Mouse (Mus musculus) neutrophil, adult 65 days (primary cell): Measurements from ENCODE around the gene Tsga10ip. TPM values are rescaled to one million over a fixed set of nuclear protein-coding genes. Genes with fewer than 3 reads are reported as not detected.

Experiments
- total RNA-seq: library from RNA; stranded (reverse); gene quantifications from 2 replicates; pipeline ENCODE4 v1.2.4, GENCODE M21; 2023

Tsga10ip gene
- total RNA-seq: 0.95 TPM in 1 of 2 replicates, not detected in the other

DNA sequence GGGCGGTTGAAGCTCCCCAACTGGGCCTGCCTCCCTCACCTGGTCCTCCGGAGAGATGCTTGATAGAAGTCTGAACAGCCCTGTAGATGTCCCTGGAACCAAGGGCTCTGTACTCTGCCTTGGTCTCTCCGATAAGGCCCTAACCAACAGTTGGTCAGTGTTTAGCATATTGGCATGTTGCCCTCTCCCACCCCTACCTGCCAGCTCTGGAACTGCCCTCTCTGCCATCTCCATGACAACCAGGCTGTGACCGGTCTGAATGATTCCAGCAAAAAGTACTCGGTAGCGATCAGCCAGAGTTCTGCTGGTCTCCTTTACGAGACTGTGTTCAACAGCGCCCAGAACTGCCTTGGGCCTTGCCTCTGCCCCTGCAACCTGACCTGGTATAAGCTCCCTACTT is at the start of gene Tsga10ip:
Gene Tsga10ip (minus strand): TSS at position 234 of the 400 bp plus-strand sequence.

GRCm38 (mm10) chr19:5447515-5448353 is 45.4 kb upstream of the Tsga10ip start, which contains the start of gene Fosl1:
Fosl1 (plus strand) TSS chr19:5447547.

GRCm38 (mm10) chr19:5424782-5425741 is 22.7 kb upstream of the Tsga10ip start, which contains the start of the genes Drap1 and AI837181:
Drap1 (minus strand) TSS chr19:5424979.
AI837181 (plus strand) TSS chr19:5425144.

DNA sequence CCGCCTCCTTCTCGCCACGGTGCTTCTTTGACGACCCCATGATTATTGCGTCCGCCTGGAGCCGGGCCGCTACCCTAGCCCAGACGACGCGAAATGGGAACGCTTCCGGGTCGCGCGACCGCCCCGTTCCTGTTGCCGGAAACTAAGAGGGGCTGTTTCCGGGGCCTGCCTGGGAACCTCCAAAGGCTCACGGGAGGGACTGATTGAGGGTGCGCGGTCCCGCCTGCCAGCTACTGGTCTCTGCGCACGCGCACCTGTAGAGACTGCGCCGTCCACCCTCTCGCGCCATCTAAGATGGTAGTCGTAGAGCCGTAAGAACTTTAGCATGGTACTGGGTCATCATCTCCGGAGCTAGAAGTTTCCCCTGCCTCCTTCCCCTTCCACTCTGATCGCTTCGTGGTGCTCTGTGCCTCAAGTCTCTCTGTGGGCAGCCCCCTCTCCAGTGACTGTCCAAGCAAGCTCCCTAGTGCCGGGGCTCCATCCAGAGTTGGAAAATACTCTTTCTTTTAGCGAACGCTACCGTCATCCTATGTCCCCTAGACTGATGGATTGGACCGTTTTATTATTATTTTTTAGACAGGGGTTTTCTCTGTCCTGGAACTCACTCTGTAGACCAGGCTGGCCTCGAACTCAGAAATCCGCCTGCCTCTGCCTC is 13.6 kb downstream of the Tsga10ip start, which contains the start of gene Sart1:
Gene Sart1 (minus strand): TSS at position 116 of the 655 bp plus-strand sequence.

DNA sequence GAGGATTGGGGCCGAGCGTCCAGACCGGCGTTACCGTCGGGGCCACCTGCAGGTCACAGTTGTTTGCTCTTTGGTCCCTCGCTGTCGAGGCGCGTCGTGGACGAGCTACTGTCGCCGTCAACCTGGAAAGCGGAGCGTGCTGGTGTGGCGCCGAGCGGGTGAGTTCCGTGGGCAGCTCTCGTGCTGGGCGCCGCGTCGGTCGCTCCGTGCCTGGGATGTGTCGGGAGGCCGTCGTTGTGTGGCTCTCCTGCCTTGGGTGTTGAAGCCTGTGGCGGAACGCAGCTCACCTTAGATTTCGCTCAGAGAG is 35.3 kb downstream of the Tsga10ip start, which contains the start of gene Banf1:
Gene Banf1 (minus strand): TSS at position 116 of the 307 bp plus-strand sequence.

GRCm38 (mm10) chr19:5366175-5367052 is 35.9 kb downstream of the Tsga10ip start, which contains the start of gene Eif1ad:
Eif1ad (plus strand) TSS chr19:5366741.

GRCm38 (mm10) chr19:5349502-5349873 is 52.8 kb downstream of the Tsga10ip start, which contains the start of gene Cst6:
Cst6 (minus strand) TSS chr19:5349574.

Other genes with a start within 250 kb of the Tsga10ip start
- gene Pacs1, start 129.4 kb downstream of the Tsga10ip start, total RNA-seq: 101 and 135 TPM in 2 replicates
- 206 and 260 TPM in 2 replicates for gene Sf3b2, start 107.1 kb downstream of the Tsga10ip start, total RNA-seq
- gene Gal3st3, start 104.2 kb downstream of the Tsga10ip start, total RNA-seq: not detected in 2 replicates
- not detected in 2 replicates for gene Catsper1, start 66.8 kb downstream of the Tsga10ip start, total RNA-seq
- not detected in 2 replicates for gene Cst6, start 53.0 kb downstream of the Tsga10ip start, total RNA-seq
- 25.6 and 30.1 TPM in 2 replicates for gene Eif1ad, start 35.8 kb downstream of the Tsga10ip start, total RNA-seq
- 53.8 TPM in 2 replicates for gene Banf1, start 35.4 kb downstream of the Tsga10ip start, total RNA-seq
- gene Sart1, start 13.8 kb downstream of the Tsga10ip start, total RNA-seq: 131 and 134 TPM in 2 replicates
- gene Drap1, start 22.5 kb upstream of the Tsga10ip start, total RNA-seq: 102 and 116 TPM in 2 replicates
- gene AI837181, start 22.6 kb upstream of the Tsga10ip start, total RNA-seq: 30.0 and 39.2 TPM in 2 replicates
- gene Fosl1, start 45.0 kb upstream of the Tsga10ip start, total RNA-seq: 73.4 and 88.0 TPM in 2 replicates
- 0.98 and 1.6 TPM in 2 replicates for gene Ccdc85b, start 55.4 kb upstream of the Tsga10ip start, total RNA-seq
- 48.7 and 54.0 TPM in 2 replicates for gene Fibp, start 58.1 kb upstream of the Tsga10ip start, total RNA-seq
- gene Ctsw, start 66.0 kb upstream of the Tsga10ip start, total RNA-seq: 0.51 TPM in 1 of 2 replicates, not detected in the other
- 0.79 TPM in 1 of 2 replicates, not detected in the other for gene Efemp2, start 71.4 kb upstream of the Tsga10ip start, total RNA-seq
- gene Mus81, start 85.9 kb upstream of the Tsga10ip start, total RNA-seq: 11.7 and 16.5 TPM in 2 replicates
- 1,517 and 1,622 TPM in 2 replicates for gene Cfl1, start 87.9 kb upstream of the Tsga10ip start, total RNA-seq
- gene 1700020D05Rik, start 101.3 kb upstream of the Tsga10ip start, total RNA-seq: not detected in 2 replicates
- 1.5 and 2.2 TPM in 2 replicates for gene Snx32, start 108.0 kb upstream of the Tsga10ip start, total RNA-seq
- gene Ovol1, start 158.1 kb upstream of the Tsga10ip start, total RNA-seq: 0.16 TPM in 1 of 2 replicates, not detected in the other
- 59.9 and 83.2 TPM in 2 replicates for gene Ap5b1, start 165.5 kb upstream of the Tsga10ip start, total RNA-seq
- gene Rnaseh2c, start 199.3 kb upstream of the Tsga10ip start, total RNA-seq: 134 and 135 TPM in 2 replicates
- 84.1 and 85.2 TPM in 2 replicates for gene Kat5, start 207.7 kb upstream of the Tsga10ip start, total RNA-seq
- 91.9 and 100 TPM in 2 replicates for gene Rela, start 235.0 kb upstream of the Tsga10ip start, total RNA-seq